In genomic region chr2:109443521-109444066, GRCm38 (mm10) we compare ENCODE assay signal across 1 mouse cellular context.
TF ChIP-seq lines count a peak whose summit lies in the region.

No protein-coding gene starts in this region.

TF ChIP-seq in CH12.LX, 34 proteins besides CTCF, POLR2A, EP300 and RAD21 (continued from another document):
- no peak for TF ChIP-seq CHD1 (IDR thresholded peaks at IDR 0.05; ENCODE audit: low read depth, low read length)
- TF ChIP-seq SIN3A (IDR thresholded peaks at IDR 0.05; ENCODE audit: low read length): no peak; the same call in 1 of the 2 replicates
